Mouse (Mus musculus) midbrain, embryonic 12.5 days (tissue): ENCODE data around the gene Sebox. TPM values are rescaled to one million over a fixed set of nuclear protein-coding genes. Genes with fewer than 3 reads are reported as not detected.
A peak's percentile ranks its signal among the peaks of the same experiment; 100 is the strongest.

Experiments
- ATAC-seq: fragments of 200-750 bp; cut with Nextera tagmentation; 2 replicates; pipeline ENCODE4 v1.8.0; 2017; ENCODE audit warnings: low read depth, moderate TSS enrichment, moderate library complexity; ENCODE audit not compliant: low FRiP score
- H3K27ac ChIP-seq: fragments of 300-500 bp; sonication (generic); replicated peaks from 2 replicates; pipeline ENCODE4 v1.5.1; 2016; ENCODE audit warnings: mild to moderate bottlenecking
- H3K27me3 ChIP-seq: fragments of 300-500 bp; sonication (generic); 2 replicates; pipeline ENCODE4 v1.6.1; 2016; ENCODE audit warnings: mild to moderate bottlenecking
- H3K36me3 ChIP-seq: fragments of 300-500 bp; sonication (generic); 2 replicates; pipeline ENCODE4 v1.6.1; 2016
- H3K4me1 ChIP-seq: fragments of 300-500 bp; sonication (generic); 2 replicates; pipeline ENCODE4 v1.6.1; 2016
- H3K4me2 ChIP-seq: fragments of 300-500 bp; sonication (generic); replicated peaks from 2 replicates; pipeline ENCODE4 v1.6.1; 2016; ENCODE audit warnings: mild to moderate bottlenecking, moderate library complexity
- H3K4me3 ChIP-seq: fragments of 300-500 bp; sonication (generic); 2 replicates; pipeline ENCODE4 v1.5.1; 2016; ENCODE audit warnings: mild to moderate bottlenecking
- H3K9ac ChIP-seq: fragments of 300-500 bp; sonication (generic); replicated peaks from 2 replicates; pipeline ENCODE4 v1.6.1; 2016; ENCODE audit warnings: mild to moderate bottlenecking, moderate library complexity
- H3K9me3 ChIP-seq: fragments of 300-500 bp; sonication (generic); 2 replicates; pipeline ENCODE4 v1.6.1; 2016; ENCODE audit warnings: mild to moderate bottlenecking
- WGBS: fragments of 180-500 bp; shearing (Covaris S2); methylation state at CpG from one replicate; pipeline ENCODE4 v1.1.7; 2016; 5-methylcytosine and 5-hydroxymethylcytosine counted together
- polyA plus RNA-seq: library from polyadenylated mRNA; unstranded; fragments of >200 nt; fragmentation: Nextera tagmentation; extraction: Ambion mirVana; gene quantifications from 2 replicates; pipeline ENCODE4 v1.2.1, GENCODE M21; 2016

Gene Sebox
- not detected in 2 replicates for polyA plus RNA-seq

GRCm38 (mm10) chr11:78502909-78503650 lies at the start of gene Sebox:
Sebox (plus strand) TSS chr11:78503447.
- Histone ChIP-seq H3K4me1 (peaks cover 10% of the 10 kb centered on the region; the same call in 1 of the 2 replicates), H3K27me3 (peaks cover 29% of the 10 kb centered on the region; the same call in 1 of the 2 replicates), H3K4me2 (no peak within 1 kb of the TSS), H3K36me3 (peaks cover 22% of the 10 kb centered on the region), H3K9me3 (no peaks in the 10 kb centered on the region), H3K4me3 (no peak within 1 kb of the TSS), H3K27ac (no peak within 1 kb of the TSS), H3K9ac (no peak within 1 kb of the TSS)
- no peak for ATAC-seq
- WGBS, result 72% methylated on average over 7 of the region's 7 CpGs

- Histone ChIP-seq H3K4me2 (no peak overlapping the region), H3K36me3 (no peaks in the 10 kb centered on the region), H3K27me3 (peaks cover 7% of the 10 kb centered on the region; the same call in 1 of the 2 replicates), H3K4me3 (no peak overlapping the region), H3K9me3 (no peaks in the 10 kb centered on the region), H3K27ac (no peak overlapping the region), H3K4me1 (no peaks in the 10 kb centered on the region), H3K9ac (no peak overlapping the region)
- no peak for ATAC-seq
- WGBS, result 11% methylated on average over 4 of the region's 4 CpGs
Measured at GRCm38 (mm10) chr11:78453675-78454074, 49.6 kb upstream of the Sebox start.

GRCm38 (mm10) chr11:78454276-78454675 lies 49.0 kb upstream of the Sebox start:
- Histone ChIP-seq H3K9me3 (no peaks in the 10 kb centered on the region), H3K36me3 (no peaks in the 10 kb centered on the region), H3K4me3 (no peak overlapping the region), H3K27ac (no peak overlapping the region), H3K9ac (no peak overlapping the region), H3K4me1 (no peaks in the 10 kb centered on the region), H3K4me2 (no peak overlapping the region), H3K27me3 (peaks cover 7% of the 10 kb centered on the region; the same call in 1 of the 2 replicates)
- WGBS, result 70% methylated on average over 7 of the region's 7 CpGs
- ATAC-seq, result no peak

GRCm38 (mm10) chr11:78455308-78455707 lies 47.9 kb upstream of the Sebox start:
- Histone ChIP-seq H3K9me3 (no peaks in the 10 kb centered on the region), H3K27me3 (peaks cover 7% of the 10 kb centered on the region; the same call in 1 of the 2 replicates), H3K36me3 (no peaks in the 10 kb centered on the region), H3K4me2 (no peak overlapping the region), H3K27ac (no peak overlapping the region), H3K4me1 (no peaks in the 10 kb centered on the region), H3K9ac (no peak overlapping the region), H3K4me3 (no peak overlapping the region)
- ATAC-seq, result no peak
- 42% methylated on average over 5 of the region's 5 CpGs for WGBS

GRCm38 (mm10) chr11:78458740-78459139 lies 44.5 kb upstream of the Sebox start:
- H3K4me3 ChIP-seq, result no peak overlapping the region
- H3K27me3 ChIP-seq, result peaks cover 3% of the 10 kb centered on the region; the same call in 1 of the 2 replicates
- no peak overlapping the region for H3K27ac ChIP-seq
- H3K36me3 ChIP-seq, result no peaks in the 10 kb centered on the region
- ATAC-seq, result no peak
- no peak overlapping the region for H3K9ac ChIP-seq
- no peak overlapping the region for H3K4me2 ChIP-seq
- no peaks in the 10 kb centered on the region for H3K4me1 ChIP-seq
- 85% methylated on average over 17 of the region's 17 CpGs for WGBS
- peaks cover 4% of the 10 kb centered on the region; the same call in 1 of the 2 replicates for H3K9me3 ChIP-seq

- no peak overlapping the region for H3K27ac ChIP-seq
- H3K4me1 ChIP-seq, result peaks cover 12% of the 10 kb centered on the region
- peaks cover 4% of the 10 kb centered on the region; the same call in 1 of the 2 replicates for H3K9me3 ChIP-seq
- no peak for ATAC-seq
- no peak overlapping the region for H3K4me3 ChIP-seq
- H3K9ac ChIP-seq, result no peak overlapping the region
- no peaks in the 10 kb centered on the region for H3K36me3 ChIP-seq
- WGBS, result 76% methylated on average over 1 of the region's 1 CpGs
- no peaks in the 10 kb centered on the region for H3K27me3 ChIP-seq
- H3K4me2 ChIP-seq, result no peak overlapping the region
Measured at GRCm38 (mm10) chr11:78461894-78462293, 41.4 kb upstream of the Sebox start.

GRCm38 (mm10) chr11:78462669-78463068 lies 40.6 kb upstream of the Sebox start:
- 84% methylated on average over 5 of the region's 5 CpGs for WGBS
- no peak for ATAC-seq
- no peak overlapping the region for H3K9ac ChIP-seq
- peaks cover 4% of the 10 kb centered on the region; the same call in 1 of the 2 replicates for H3K9me3 ChIP-seq
- no peak overlapping the region for H3K27ac ChIP-seq
- peaks cover 12% of the 10 kb centered on the region for H3K4me1 ChIP-seq
- no peaks in the 10 kb centered on the region for H3K27me3 ChIP-seq
- H3K36me3 ChIP-seq, result no peaks in the 10 kb centered on the region
- H3K4me3 ChIP-seq, result no peak overlapping the region
- no peak overlapping the region for H3K4me2 ChIP-seq

- H3K4me2 ChIP-seq, result no peak overlapping the region
- H3K27ac ChIP-seq, result no peak overlapping the region
- H3K4me3 ChIP-seq, result no peak overlapping the region
- peaks cover 4% of the 10 kb centered on the region; the same call in 1 of the 2 replicates for H3K9me3 ChIP-seq
- H3K9ac ChIP-seq, result no peak overlapping the region
- H3K27me3 ChIP-seq, result no peaks in the 10 kb centered on the region
- H3K4me1 ChIP-seq, result peaks cover 12% of the 10 kb centered on the region
- 73% methylated on average over 13 of the region's 13 CpGs for WGBS
- H3K36me3 ChIP-seq, result no peaks in the 10 kb centered on the region
- ATAC-seq, result no peak
Measured at GRCm38 (mm10) chr11:78463286-78464036, 39.8 kb upstream of the Sebox start.

GRCm38 (mm10) chr11:78465116-78465515 lies 38.1 kb upstream of the Sebox start:
- ATAC-seq, result 0 out of 2 replicates have a peak, but pooled peaks have one; percentile 27
- WGBS, result 27% methylated on average over 9 of the region's 9 CpGs
- 0 out of 2 replicates have a peak, but pooled peaks cover 3% of the 10 kb centered on the region for H3K36me3 ChIP-seq
- H3K9ac ChIP-seq, result peak overlapping the region; percentile 84; the same call in 1 of the 2 replicates
- peak overlapping the region; percentile 94 for H3K4me2 ChIP-seq
- H3K9me3 ChIP-seq, result peaks cover 4% of the 10 kb centered on the region; the same call in 1 of the 2 replicates
- H3K4me3 ChIP-seq, result peak overlapping the region; percentile 77
- H3K27me3 ChIP-seq, result no peaks in the 10 kb centered on the region
- H3K4me1 ChIP-seq, result peaks cover 12% of the 10 kb centered on the region
- no peak overlapping the region for H3K27ac ChIP-seq

- under 1% methylated on average over 40 of the region's 41 CpGs for WGBS
- peak; percentile 91 for ATAC-seq
- Histone ChIP-seq H3K27me3 (no peaks in the 10 kb centered on the region), H3K36me3 (0 out of 2 replicates have a peak, but pooled peaks cover 3% of the 10 kb centered on the region), H3K9me3 (peaks cover 4% of the 10 kb centered on the region; the same call in 1 of the 2 replicates), H3K4me2 (peak within 1 kb of the TSS; percentile 94), H3K27ac (peak within 1 kb of the TSS; percentile 85), H3K9ac (peak within 1 kb of the TSS; percentile 84), H3K4me1 (peaks cover 12% of the 10 kb centered on the region), H3K4me3 (peak within 1 kb of the TSS; percentile 77)
Measured at GRCm38 (mm10) chr11:78465568-78466180, 37.6 kb upstream of the Sebox start, which contains the start of gene Slc46a1. Slc46a1 (plus strand) TSS chr11:78465697.

GRCm38 (mm10) chr11:78466242-78466912 lies 36.9 kb upstream of the Sebox start:
- H3K4me1 ChIP-seq, result peaks cover 12% of the 10 kb centered on the region
- peak overlapping the region; percentile 77 for H3K4me3 ChIP-seq
- ATAC-seq, result peak; percentile 27; the same call in 1 of the 2 replicates
- no peak overlapping the region for H3K27ac ChIP-seq
- peak overlapping the region; percentile 84 for H3K9ac ChIP-seq
- 55% methylated on average over 23 of the region's 23 CpGs for WGBS
- H3K4me2 ChIP-seq, result peak overlapping the region; percentile 94
- peaks cover 4% of the 10 kb centered on the region; the same call in 1 of the 2 replicates for H3K9me3 ChIP-seq
- no peaks in the 10 kb centered on the region for H3K27me3 ChIP-seq
- H3K36me3 ChIP-seq, result 0 out of 2 replicates have a peak, but pooled peaks cover 3% of the 10 kb centered on the region
